Mouse (Mus musculus): ENCODE measurements at regions not wholly inside any gene's neighbourhood (a gene's known extent, or its start where the extent isn't known, plus 50 kb on each side); places are given as distances from the start of the nearest gene placed in this dataset.

GRCm38 (mm10) chr5:129299456-129299765 lies 201.6 kb upstream of the Sfswap start:
- Histone ChIP-seq H3K27me3 (ENCODE audit: control insufficient read depth, insufficient read depth, low read length) (no peaks in the 10 kb centered on the region), H3K27ac (ENCODE audit: control insufficient read depth, insufficient read depth, low read depth, low read length) (no peak overlapping the region), H3K36me3 (ENCODE audit: control insufficient read depth, insufficient read depth, low read length) (no peaks in the 10 kb centered on the region), H3K4me3 (ENCODE audit: control insufficient read depth, low read depth, low read length) (no peak overlapping the region), H3K4me1 (ENCODE audit: control insufficient read depth, insufficient read depth, low read length) (peaks cover 5% of the 10 kb centered on the region; the same call in 1 of the 2 replicates)
- TF ChIP-seq CTCF (IDR thresholded peaks at IDR 0.05; ENCODE audit: control insufficient read depth, insufficient read depth, insufficient replicate concordance, low read depth, low read length) (no peak), POLR2A (IDR thresholded peaks at IDR 0.05; ENCODE audit: control insufficient read depth, low read depth, low read length) (no peak)

GRCm38 (mm10) chr5:129300423-129300822 lies 200.6 kb upstream of the Sfswap start:
- Histone ChIP-seq H3K4me1 (ENCODE audit: control insufficient read depth, insufficient read depth, low read length) (peaks cover 5% of the 10 kb centered on the region; the same call in 1 of the 2 replicates), H3K27me3 (ENCODE audit: control insufficient read depth, insufficient read depth, low read length) (no peaks in the 10 kb centered on the region), H3K36me3 (ENCODE audit: control insufficient read depth, insufficient read depth, low read length) (no peaks in the 10 kb centered on the region), H3K4me3 (ENCODE audit: control insufficient read depth, low read depth, low read length) (no peak overlapping the region), H3K27ac (ENCODE audit: control insufficient read depth, insufficient read depth, low read depth, low read length) (no peak overlapping the region)
- no peak for TF ChIP-seq POLR2A (IDR thresholded peaks at IDR 0.05; ENCODE audit: control insufficient read depth, low read depth, low read length)
- TF ChIP-seq CTCF (IDR thresholded peaks at IDR 0.05; ENCODE audit: control insufficient read depth, insufficient read depth, insufficient replicate concordance, low read depth, low read length), result no peak

GRCm38 (mm10) chr5:129315626-129316025 lies 185.4 kb upstream of the Sfswap start:
- no peak overlapping the region for H3K4me3 ChIP-seq (ENCODE audit: control insufficient read depth, low read depth, low read length)
- TF ChIP-seq CTCF (IDR thresholded peaks at IDR 0.05; ENCODE audit: control insufficient read depth, insufficient read depth, insufficient replicate concordance, low read depth, low read length) (no peak), POLR2A (IDR thresholded peaks at IDR 0.05; ENCODE audit: control insufficient read depth, low read depth, low read length) (no peak)
- no peak overlapping the region for H3K27ac ChIP-seq (ENCODE audit: control insufficient read depth, insufficient read depth, low read depth, low read length)
- H3K4me1 ChIP-seq (ENCODE audit: control insufficient read depth, insufficient read depth, low read length), result peaks cover 9% of the 10 kb centered on the region
- no peaks in the 10 kb centered on the region for H3K36me3 ChIP-seq (ENCODE audit: control insufficient read depth, insufficient read depth, low read length)
- no peaks in the 10 kb centered on the region for H3K27me3 ChIP-seq (ENCODE audit: control insufficient read depth, insufficient read depth, low read length)

- no peak overlapping the region for H3K27ac ChIP-seq (ENCODE audit: control insufficient read depth, insufficient read depth, low read depth, low read length)
- no peaks in the 10 kb centered on the region for H3K36me3 ChIP-seq (ENCODE audit: control insufficient read depth, insufficient read depth, low read length)
- H3K27me3 ChIP-seq (ENCODE audit: control insufficient read depth, insufficient read depth, low read length), result no peaks in the 10 kb centered on the region
- no peaks in the 10 kb centered on the region for H3K4me1 ChIP-seq (ENCODE audit: control insufficient read depth, insufficient read depth, low read length)
- TF ChIP-seq CTCF (IDR thresholded peaks at IDR 0.05; ENCODE audit: control insufficient read depth, insufficient read depth, insufficient replicate concordance, low read depth, low read length) (no peak), POLR2A (IDR thresholded peaks at IDR 0.05; ENCODE audit: control insufficient read depth, low read depth, low read length) (no peak)
- no peak overlapping the region for H3K4me3 ChIP-seq (ENCODE audit: control insufficient read depth, low read depth, low read length)
These were observed 169.9 kb upstream of the Sfswap start for GRCm38 (mm10) chr5:129331094-129331523.

GRCm38 (mm10) chr5:129332014-129332413 lies 169.0 kb upstream of the Sfswap start:
- H3K4me1 ChIP-seq (ENCODE audit: control insufficient read depth, insufficient read depth, low read length), result no peaks in the 10 kb centered on the region
- H3K4me3 ChIP-seq (ENCODE audit: control insufficient read depth, low read depth, low read length), result no peak overlapping the region
- no peaks in the 10 kb centered on the region for H3K36me3 ChIP-seq (ENCODE audit: control insufficient read depth, insufficient read depth, low read length)
- H3K27me3 ChIP-seq (ENCODE audit: control insufficient read depth, insufficient read depth, low read length), result no peaks in the 10 kb centered on the region
- H3K27ac ChIP-seq (ENCODE audit: control insufficient read depth, insufficient read depth, low read depth, low read length), result no peak overlapping the region
- peak; percentile 64; the same call in 1 of the 2 replicates for TF ChIP-seq CTCF (IDR thresholded peaks at IDR 0.05; ENCODE audit: control insufficient read depth, insufficient read depth, insufficient replicate concordance, low read depth, low read length)
- no peak for TF ChIP-seq POLR2A (IDR thresholded peaks at IDR 0.05; ENCODE audit: control insufficient read depth, low read depth, low read length)

- H3K27ac ChIP-seq (ENCODE audit: control insufficient read depth, insufficient read depth, low read depth, low read length), result no peak overlapping the region
- no peaks in the 10 kb centered on the region for H3K27me3 ChIP-seq (ENCODE audit: control insufficient read depth, insufficient read depth, low read length)
- H3K4me3 ChIP-seq (ENCODE audit: control insufficient read depth, low read depth, low read length), result no peak overlapping the region
- H3K4me1 ChIP-seq (ENCODE audit: control insufficient read depth, insufficient read depth, low read length), result no peaks in the 10 kb centered on the region
- no peaks in the 10 kb centered on the region for H3K36me3 ChIP-seq (ENCODE audit: control insufficient read depth, insufficient read depth, low read length)
- TF ChIP-seq POLR2A (IDR thresholded peaks at IDR 0.05; ENCODE audit: control insufficient read depth, low read depth, low read length) (no peak), CTCF (IDR thresholded peaks at IDR 0.05; ENCODE audit: control insufficient read depth, insufficient read depth, insufficient replicate concordance, low read depth, low read length) (no peak)
These were observed 162.5 kb upstream of the Sfswap start for GRCm38 (mm10) chr5:129338511-129338910.

- Histone ChIP-seq H3K27ac (ENCODE audit: control insufficient read depth, insufficient read depth, low read depth, low read length) (no peak overlapping the region), H3K27me3 (ENCODE audit: control insufficient read depth, insufficient read depth, low read length) (no peaks in the 10 kb centered on the region), H3K4me1 (ENCODE audit: control insufficient read depth, insufficient read depth, low read length) (no peaks in the 10 kb centered on the region), H3K36me3 (ENCODE audit: control insufficient read depth, insufficient read depth, low read length) (no peaks in the 10 kb centered on the region), H3K4me3 (ENCODE audit: control insufficient read depth, low read depth, low read length) (no peak overlapping the region)
- TF ChIP-seq CTCF (IDR thresholded peaks at IDR 0.05; ENCODE audit: control insufficient read depth, insufficient read depth, insufficient replicate concordance, low read depth, low read length) (no peak), POLR2A (IDR thresholded peaks at IDR 0.05; ENCODE audit: control insufficient read depth, low read depth, low read length) (no peak)
These were observed 157.0 kb upstream of the Sfswap start for GRCm38 (mm10) chr5:129344038-129344437.

GRCm38 (mm10) chr5:129350024-129350423 lies 151.0 kb upstream of the Sfswap start:
- Histone ChIP-seq H3K4me1 (ENCODE audit: control insufficient read depth, insufficient read depth, low read length) (no peaks in the 10 kb centered on the region), H3K27ac (ENCODE audit: control insufficient read depth, insufficient read depth, low read depth, low read length) (no peak overlapping the region), H3K36me3 (ENCODE audit: control insufficient read depth, insufficient read depth, low read length) (no peaks in the 10 kb centered on the region), H3K27me3 (ENCODE audit: control insufficient read depth, insufficient read depth, low read length) (no peaks in the 10 kb centered on the region), H3K4me3 (ENCODE audit: control insufficient read depth, low read depth, low read length) (no peak overlapping the region)
- no peak for TF ChIP-seq CTCF (IDR thresholded peaks at IDR 0.05; ENCODE audit: control insufficient read depth, insufficient read depth, insufficient replicate concordance, low read depth, low read length)
- no peak for TF ChIP-seq POLR2A (IDR thresholded peaks at IDR 0.05; ENCODE audit: control insufficient read depth, low read depth, low read length)

Measured in testis, adult 2 months (tissue).